Mouse (Mus musculus): ENCODE measurements around the gene Lenep.

DNA sequence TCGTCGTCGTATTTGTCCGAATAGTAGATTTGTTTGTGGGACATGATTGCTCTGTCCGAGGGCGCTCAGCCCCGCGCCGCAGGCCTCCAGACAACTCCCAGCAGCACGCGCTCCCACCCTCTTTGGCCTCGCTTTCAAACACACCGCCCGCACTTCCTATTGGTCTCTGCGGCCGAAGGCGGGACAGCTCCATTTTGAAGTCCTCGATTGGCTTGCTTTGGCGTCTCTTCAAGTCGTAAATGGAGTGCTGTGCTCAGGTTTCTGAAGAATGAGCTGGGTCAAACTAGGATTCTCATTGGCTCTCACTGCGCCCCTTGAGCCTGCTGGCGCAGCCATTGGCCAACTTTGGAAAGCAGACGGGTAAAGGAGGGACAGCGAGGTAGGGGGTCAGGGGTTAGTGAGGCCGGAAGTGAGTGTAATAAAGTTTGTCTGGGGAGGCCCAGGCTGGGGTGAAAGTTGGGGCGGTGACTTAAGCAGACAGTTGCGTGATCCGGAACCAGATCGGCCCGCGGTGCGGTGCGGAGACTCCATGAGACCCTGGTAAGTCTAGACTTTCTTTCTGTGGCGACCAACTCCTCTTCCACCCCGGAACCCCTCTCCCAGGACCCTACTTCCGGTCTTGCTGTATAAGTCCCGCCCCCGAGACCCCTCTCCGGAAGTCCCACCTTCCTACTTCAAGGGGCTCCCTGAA is 15.7 kb upstream of the Lenep start, which contains the start of the genes Cks1b and Shc1:
- no peak for TF ChIP-seq CTCF (IDR thresholded peaks at IDR 0.05; ENCODE audit: borderline replicate concordance, insufficient read depth, low read depth, low read length)
- TF ChIP-seq POLR2A (IDR thresholded peaks at IDR 0.05; ENCODE audit: borderline replicate concordance, insufficient read depth, low read length) = no peak

All from cerebellum, adult 2 months (tissue).